Mouse (Mus musculus) megakaryocyte progenitor cell, adult 5-6 weeks (primary cell): ENCODE measurements around the gene Dolpp1. TPM values are rescaled to one million over a fixed set of nuclear protein-coding genes. Genes with fewer than 3 reads are reported as not detected.

ENCODE experiments used
- ATAC-seq: replicated peaks from 2 replicates; pipeline ENCODE4 v1.8.0; 2016; ENCODE audit warnings: mild to moderate bottlenecking, moderate TSS enrichment, inconsistent platforms; ENCODE audit not compliant: poor library complexity
- total RNA-seq, 2 experiments: library from RNA; stranded (forward) in 1 of 2; stranded (reverse) in 1 of 2; fragments of 157-497, 149-512 nt in 1 of 2; fragments of 200-1000 nt in 1 of 2; gene quantifications; 2 replicates each; pipeline versions ENCODE4 v1.2.3 to v1.2.4; 2015 to 2017

Dolpp1 gene
- total RNA-seq, 2 experiments from 2014 or later: 4.0 to 16.3 TPM

GRCm38 (mm10) chr2:30440211-30440700, 48.2 kb downstream of the Dolpp1 start:
- no peak for ATAC-seq

GRCm38 (mm10) chr2:30440701-30441517, 48.9 kb downstream of the Dolpp1 start:
- peak; percentile 80 for ATAC-seq

DNA sequence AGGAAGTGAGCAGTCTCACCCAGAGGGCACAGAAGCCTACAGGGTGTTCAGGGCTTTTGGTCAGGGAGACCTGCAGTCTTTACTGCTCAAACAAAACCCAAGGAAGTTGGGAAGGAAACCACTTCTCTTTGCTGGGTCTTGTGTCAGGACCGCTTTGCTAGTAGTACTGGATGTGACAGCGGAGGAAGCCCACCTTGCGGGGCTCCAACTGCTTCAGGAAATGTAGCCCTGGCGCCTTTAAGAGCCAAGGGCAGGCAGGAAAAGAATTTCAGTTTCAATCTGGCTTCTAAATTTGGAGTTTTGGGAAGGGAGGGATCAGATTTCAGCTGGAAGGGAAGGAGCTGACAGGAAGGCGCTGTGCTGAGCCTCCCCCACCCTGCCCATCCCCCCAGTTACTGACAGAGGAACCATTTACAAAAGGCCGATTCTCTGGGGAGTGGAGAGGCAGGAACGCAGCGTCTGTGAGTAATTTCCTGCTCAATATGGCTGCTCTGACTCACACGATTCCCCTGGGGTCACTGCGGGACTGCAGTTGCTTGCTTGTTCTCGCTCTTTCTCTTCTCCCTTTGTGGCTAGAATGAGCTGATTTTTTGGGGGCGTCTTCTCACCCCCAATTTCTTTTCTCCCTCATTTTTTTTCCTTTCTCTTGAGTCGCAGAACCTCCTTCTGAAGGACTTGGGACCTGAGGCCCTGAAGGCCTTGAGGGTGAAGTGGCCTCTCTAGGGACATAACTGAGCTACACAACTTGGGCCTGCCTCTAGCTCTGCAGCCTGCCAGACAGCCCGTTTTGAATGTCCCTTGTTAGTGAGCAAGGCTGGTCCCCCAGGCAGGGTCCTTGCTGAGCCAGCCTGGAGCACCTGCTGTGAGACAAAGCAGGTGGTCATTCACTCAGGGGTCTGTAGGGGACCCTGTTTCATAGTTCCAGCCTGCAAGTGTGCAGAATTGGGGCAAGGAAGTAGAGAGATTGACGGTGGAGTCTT, 49.8 kb downstream of the Dolpp1 start:
- ATAC-seq: peak; percentile 36

GRCm38 (mm10) chr2:30442498-30442890, 50.4 kb downstream of the Dolpp1 start:
- no peak for ATAC-seq

DNA sequence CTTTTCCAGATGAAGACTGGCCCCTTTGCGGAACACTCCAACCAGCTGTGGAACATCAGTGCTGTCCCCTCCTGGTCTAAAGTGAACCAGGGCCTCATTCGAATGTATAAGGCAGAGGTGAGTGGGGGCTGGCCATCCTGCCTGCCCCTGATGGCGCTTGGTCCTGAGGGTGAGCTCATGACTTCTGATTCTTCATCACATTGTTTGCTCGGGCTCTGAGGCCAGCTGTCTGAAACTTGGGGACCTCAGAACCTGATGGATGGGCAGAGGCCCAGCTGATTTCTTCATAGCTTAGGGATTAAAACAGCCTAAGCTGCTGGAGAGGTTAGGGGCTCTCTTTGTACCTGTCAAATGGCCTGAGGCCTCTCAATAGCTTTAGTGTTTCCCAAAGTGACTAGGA, 51.2 kb downstream of the Dolpp1 start:
- ATAC-seq: no peak

DNA sequence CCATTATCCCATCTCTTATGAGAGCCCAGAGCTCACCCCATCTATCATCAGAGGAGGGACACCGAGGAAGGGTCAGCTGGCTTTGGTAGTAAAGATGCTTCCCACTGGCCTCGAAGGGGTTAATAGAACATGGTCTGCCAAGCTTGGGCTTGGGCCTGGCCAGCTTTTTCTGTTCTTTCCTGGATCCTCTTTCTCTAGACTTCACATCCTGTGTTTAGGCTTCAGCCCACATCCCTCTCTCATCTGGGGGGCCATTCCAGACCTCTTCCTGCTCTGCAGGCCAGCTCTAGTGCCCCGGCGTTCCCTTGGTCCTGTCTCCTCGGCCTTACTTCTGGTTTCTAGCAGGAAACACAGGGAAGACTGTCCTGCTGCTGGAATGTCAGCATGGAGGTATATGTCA, 52.0 kb downstream of the Dolpp1 start:
- ATAC-seq: no peak

DNA sequence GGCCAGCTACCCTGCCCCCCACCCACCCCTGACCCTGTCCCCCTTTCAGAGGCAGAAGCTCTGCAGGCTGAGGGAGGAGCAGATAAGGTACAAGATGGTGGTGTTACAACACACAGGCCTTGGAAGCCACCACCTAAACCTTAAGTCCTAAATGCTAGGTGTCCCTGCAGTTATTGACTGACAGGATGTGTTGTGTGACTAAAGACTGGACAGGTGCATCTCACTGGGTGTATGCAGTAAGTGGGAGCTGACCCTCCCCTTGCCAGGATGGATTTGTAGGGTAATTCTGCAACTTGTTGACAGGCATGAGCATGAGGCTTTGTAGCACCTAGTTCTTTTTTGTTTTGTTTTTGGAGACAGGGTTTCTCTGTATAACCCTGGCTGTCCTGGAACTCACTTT, 52.4 kb downstream of the Dolpp1 start:
- ATAC-seq: no peak

DNA sequence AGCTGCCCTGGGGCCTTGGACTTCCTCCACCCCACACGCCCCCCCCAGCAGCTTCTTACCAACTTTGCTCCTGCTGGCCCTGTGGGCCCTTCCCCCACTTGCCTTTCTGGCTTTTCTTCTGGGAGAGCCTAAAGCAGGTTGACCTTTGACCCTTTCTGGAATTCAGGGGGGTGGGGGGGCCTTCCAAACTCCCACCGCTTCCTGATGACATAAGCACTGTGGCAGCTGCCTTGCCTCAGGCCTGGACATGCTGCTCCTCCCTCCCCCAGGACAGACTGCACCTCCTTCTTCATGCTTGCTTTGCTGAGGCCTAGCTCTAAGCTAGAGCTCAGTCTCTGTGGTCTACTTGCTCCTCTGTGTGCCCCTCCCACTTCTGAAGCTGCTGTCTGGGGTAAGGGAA, 53.3 kb downstream of the Dolpp1 start:
- ATAC-seq: no peak

GRCm38 (mm10) chr2:30446891-30447826, 55.1 kb downstream of the Dolpp1 start:
- ATAC-seq: peak; percentile 21; the same call in 1 of the 2 replicates

- ATAC-seq: no peak
Measured at GRCm38 (mm10) chr2:30448371-30448770, 56.3 kb downstream of the Dolpp1 start.

Other genes starting within 250 kb of the Dolpp1 start
- 10.2 and 12.7 TPM in 2 replicates for gene Endog, start 220.8 kb upstream of the Dolpp1 start, total RNA-seq (2015)
- gene Endog, start 220.8 kb upstream of the Dolpp1 start, total RNA-seq (2017): 4.0 and 11.6 TPM in 2 replicates
- gene Spout1, start 213.8 kb upstream of the Dolpp1 start, total RNA-seq (2015): 21.5 and 28.3 TPM in 2 replicates
- 40.1 and 44.2 TPM in 2 replicates for gene Spout1, start 213.8 kb upstream of the Dolpp1 start, total RNA-seq (2017)
- gene Kyat1, start 186.4 kb upstream of the Dolpp1 start, total RNA-seq (2015): 3.0 and 5.5 TPM in 2 replicates
- 7.0 and 8.5 TPM in 2 replicates for gene Kyat1, start 186.4 kb upstream of the Dolpp1 start, total RNA-seq (2017)
- gene Lrrc8a, start 154.5 kb upstream of the Dolpp1 start, total RNA-seq (2015): 11.7 and 11.9 TPM in 2 replicates
- gene Lrrc8a, start 154.5 kb upstream of the Dolpp1 start, total RNA-seq (2017): 7.0 and 7.4 TPM in 2 replicates
- gene Gm28035, start 151.7 kb upstream of the Dolpp1 start, total RNA-seq (2015): not detected in 2 replicates
- 0.07 TPM in 1 of 2 replicates, not detected in the other for gene Gm28035, start 151.7 kb upstream of the Dolpp1 start, total RNA-seq (2017)
- gene Phyhd1, start 126.1 kb upstream of the Dolpp1 start, total RNA-seq (2015): 0.35 and 0.64 TPM in 2 replicates
- gene Phyhd1, start 126.1 kb upstream of the Dolpp1 start, total RNA-seq (2017): 0.88 and 2.8 TPM in 2 replicates
- not detected in 2 replicates for gene Gm28038, start 111.2 kb upstream of the Dolpp1 start, total RNA-seq (2015)
- gene Gm28038, start 111.2 kb upstream of the Dolpp1 start, total RNA-seq (2017): not detected in 2 replicates
- gene Dolk, start 105.9 kb upstream of the Dolpp1 start, total RNA-seq (2015): 5.9 TPM in 2 replicates
- 9.3 and 14.1 TPM in 2 replicates for gene Dolk, start 105.9 kb upstream of the Dolpp1 start, total RNA-seq (2017)
- gene Nup188, start 105.9 kb upstream of the Dolpp1 start, total RNA-seq (2015): 34.3 and 35.8 TPM in 2 replicates
- 21.6 and 21.7 TPM in 2 replicates for gene Nup188, start 105.9 kb upstream of the Dolpp1 start, total RNA-seq (2017)
- 16.1 and 16.7 TPM in 2 replicates for gene Sh3glb2, start 32.9 kb upstream of the Dolpp1 start, total RNA-seq (2015)
- gene Sh3glb2, start 32.9 kb upstream of the Dolpp1 start, total RNA-seq (2017): 23.4 and 24.8 TPM in 2 replicates
- gene Miga2, start 28.0 kb upstream of the Dolpp1 start, total RNA-seq (2015): 4.2 and 5.0 TPM in 2 replicates
- 11.7 and 12.3 TPM in 2 replicates for gene Miga2, start 28.0 kb upstream of the Dolpp1 start, total RNA-seq (2017)
- 21.2 and 31.7 TPM in 2 replicates for gene Crat, start 23.6 kb downstream of the Dolpp1 start, total RNA-seq (2015)
- gene Crat, start 23.6 kb downstream of the Dolpp1 start, total RNA-seq (2017): 8.4 and 9.1 TPM in 2 replicates
- gene Ptpa, start 23.8 kb downstream of the Dolpp1 start, total RNA-seq (2015): 75.9 and 90.4 TPM in 2 replicates
- 63.0 and 63.3 TPM in 2 replicates for gene Ptpa, start 23.8 kb downstream of the Dolpp1 start, total RNA-seq (2017)
- gene Ier5l, start 82.0 kb downstream of the Dolpp1 start, total RNA-seq (2015): 0.07 and 0.12 TPM in 2 replicates
- 0.10 and 0.96 TPM in 2 replicates for gene Ier5l, start 82.0 kb downstream of the Dolpp1 start, total RNA-seq (2017)
- 1.3 TPM in 1 of 2 replicates, not detected in the other for gene Cstad, start 202.8 kb downstream of the Dolpp1 start, total RNA-seq (2015)
- gene Cstad, start 202.8 kb downstream of the Dolpp1 start, total RNA-seq (2017): not detected in 2 replicates